ENCODE assay signal across 15 mouse cellular contexts in genomic region chr3:152767485-152767884, GRCm38 (mm10).
"Had no signal": no experiment of that assay in that cellular context is flagged by ENCODE, and none has a peak within 500 bp of the region (broad histone marks: within the 10 kb centered on the region; RNA-seq: fewer than 3 reads in every experiment).

No protein-coding gene starts in this region.

- H3K36me3 ChIP-seq: midbrain, embryonic 15.5 days had no signal

- H3K9me3 ChIP-seq: limb, embryonic 13.5 days; midbrain, embryonic 10.5 days; midbrain, embryonic 15.5 days; neural tube, embryonic 13.5 days had no signal

- H3K9ac ChIP-seq: limb, embryonic 13.5 days; liver, embryonic 14.5 days; midbrain, embryonic 15.5 days; neural tube, embryonic 13.5 days had no signal

- ATAC-seq: lung, postnatal 0 days; midbrain, embryonic 15.5 days had no signal

- H3K27ac ChIP-seq: limb, embryonic 13.5 days; liver, embryonic 14.5 days; midbrain, embryonic 10.5 days; midbrain, embryonic 15.5 days; neural tube, embryonic 13.5 days had no signal

- DNase-seq: kidney, postnatal 14 days; left cerebral cortex, postnatal 4 days; lung, adult 2 months; lung, postnatal 4 days; retina, postnatal 1 day; right cerebral cortex, postnatal 4 days; spleen, adult 18-20 months; thymus, adult 18-20 months; thymus, postnatal 14 days had no signal

- H3K27me3 ChIP-seq: limb, embryonic 13.5 days; midbrain, embryonic 15.5 days; neural tube, embryonic 13.5 days had no signal

- H3K4me3 ChIP-seq: limb, embryonic 13.5 days; midbrain, embryonic 10.5 days; midbrain, embryonic 15.5 days; neural tube, embryonic 13.5 days had no signal

- H3K4me2 ChIP-seq: limb, embryonic 13.5 days; midbrain, embryonic 15.5 days; neural tube, embryonic 13.5 days had no signal
